Mouse (Mus musculus) midbrain, embryonic 16.5 days (tissue): ENCODE measurements around the gene Gm12394. TPM values are rescaled to one million over a fixed set of nuclear protein-coding genes. Genes with fewer than 3 reads are reported as not detected.
"Not testable (repeated sequence)": the region's sequence is repeated elsewhere in the genome, so short reads cannot be mapped to it uniquely, and the experiment has no call there.

ENCODE experiments used
- ATAC-seq: fragments of 200-750 bp; cut with Nextera tagmentation; 2 replicates; pipeline ENCODE4 v1.8.0; 2017; ENCODE audit warnings: moderate TSS enrichment
- H3K27ac ChIP-seq: fragments of 300-500 bp; sonication (generic); 2 replicates; pipeline ENCODE4 v1.5.1; 2014; ENCODE audit warnings: mild to moderate bottlenecking, low read length, mixed read lengths
- H3K27me3 ChIP-seq: fragments of 300-500 bp; sonication (generic); 2 replicates; pipeline ENCODE4 v1.6.1; 2014; ENCODE audit warnings: low read depth, low read length, mixed read lengths; ENCODE audit not compliant: control insufficient read depth, insufficient read depth
- H3K36me3 ChIP-seq: fragments of 300-500 bp; sonication (generic); 2 replicates; pipeline ENCODE4 v1.6.1; 2014; ENCODE audit warnings: mild to moderate bottlenecking, low read length, moderate library complexity, mixed read lengths; ENCODE audit not compliant: control insufficient read depth, insufficient read depth
- H3K4me1 ChIP-seq: fragments of 300-500 bp; sonication (generic); 2 replicates; pipeline ENCODE4 v1.6.1; 2014; ENCODE audit warnings: mild to moderate bottlenecking, low read length, mixed read lengths; ENCODE audit not compliant: control insufficient read depth, insufficient read depth
- H3K4me2 ChIP-seq: fragments of 300-500 bp; sonication (generic); 2 replicates; pipeline ENCODE4 v1.6.1; 2014; ENCODE audit warnings: mild to moderate bottlenecking, low read length, mixed read lengths
- H3K4me3 ChIP-seq: fragments of 300-500 bp; sonication (generic); 2 replicates; pipeline ENCODE4 v1.5.1; 2014; ENCODE audit warnings: low read depth, mild to moderate bottlenecking, low read length, moderate library complexity, mixed read lengths
- H3K9ac ChIP-seq: fragments of 300-500 bp; sonication (generic); 2 replicates; pipeline ENCODE4 v1.6.1; 2014; ENCODE audit warnings: low read depth, low read length, mixed read lengths
- H3K9me3 ChIP-seq: fragments of 300-500 bp; sonication (generic); replicated peaks from 2 replicates; pipeline ENCODE4 v1.6.1; 2014; ENCODE audit warnings: mild to moderate bottlenecking, low read length, mixed read lengths; ENCODE audit not compliant: control insufficient read depth, poor library complexity, severe bottlenecking
- WGBS: fragments of 180-500 bp; shearing (Covaris S2); extraction: QIAGEN DNeasy Blood & Tissue Kit; methylation state at CpG from one replicate; pipeline ENCODE4 v1.1.7; 2014; 5-methylcytosine and 5-hydroxymethylcytosine counted together
- polyA plus RNA-seq: library from polyadenylated mRNA; unstranded; fragments of >200 nt; fragmentation: Nextera tagmentation; extraction: Ambion mirVana; gene quantifications from 2 replicates; pipeline ENCODE4 v1.2.1, GENCODE M21; 2015

The Gm12394 gene
- polyA plus RNA-seq: 0.67 and 0.76 TPM in 2 replicates

DNA sequence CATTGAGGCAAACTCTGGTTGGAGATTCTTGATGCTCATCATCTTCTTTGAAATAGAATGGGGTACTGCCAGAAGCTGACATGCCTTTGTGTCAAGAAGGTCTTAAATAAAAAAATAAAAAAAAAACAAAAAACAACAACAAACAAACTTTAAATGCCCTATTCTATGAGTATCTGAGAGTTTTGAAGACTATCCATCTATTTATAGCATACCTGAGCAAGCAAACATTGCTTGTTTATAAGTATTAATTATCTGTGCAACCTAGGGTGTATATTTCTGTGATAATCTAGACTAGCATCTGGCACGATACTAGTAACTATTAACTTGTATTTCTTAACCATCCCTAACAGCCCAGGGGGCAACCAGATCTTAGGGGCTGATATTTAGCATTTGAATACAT, at the start of gene Gm12394:
TSS of gene Gm12394 (minus strand) at position 101 of the 400 bp plus-strand sequence.
- WGBS: 75% methylated on average over 1 of the region's 1 CpGs
- not testable (repeated sequence) for ATAC-seq, H3K27ac ChIP-seq

DNA sequence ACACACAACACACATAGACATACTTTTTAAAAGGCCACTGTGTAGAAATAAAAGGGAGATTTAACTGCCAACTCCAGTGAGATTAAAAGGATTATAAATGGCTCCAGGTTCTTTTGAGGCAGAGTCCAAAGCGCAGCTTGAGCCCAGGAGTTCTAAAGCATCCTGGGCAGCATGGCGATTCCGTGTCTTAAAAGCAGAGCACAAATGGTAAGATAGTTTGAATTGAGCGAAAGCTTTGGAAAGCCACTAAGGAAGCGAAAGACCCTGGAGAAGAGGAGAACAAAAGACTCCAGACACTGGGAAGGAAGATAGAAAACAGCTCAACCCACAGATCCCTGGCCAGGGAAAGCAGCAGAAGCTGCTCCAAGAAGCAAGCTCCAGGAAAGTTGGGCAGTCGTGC, 48.4 kb upstream of the Gm12394 start:
- 25% methylated on average over 6 of the region's 6 CpGs for WGBS
- Histone ChIP-seq H3K4me2 (no peak overlapping the region), H3K9me3 (no peaks in the 10 kb centered on the region), H3K4me3 (no peak overlapping the region), H3K4me1 (no peaks in the 10 kb centered on the region), H3K27me3 (no peaks in the 10 kb centered on the region), H3K9ac (no peak overlapping the region), H3K27ac (0 out of 2 replicates have a peak overlapping the region, but pooled peaks have one; percentile 14), H3K36me3 (no peaks in the 10 kb centered on the region)
- ATAC-seq: no peak

More for the DNA sequence above, at the start of gene Gm12394:
- H3K4me3 ChIP-seq, H3K9ac ChIP-seq, H3K4me2 ChIP-seq, H3K4me1 ChIP-seq, H3K27me3 ChIP-seq, H3K36me3 ChIP-seq, H3K9me3 ChIP-seq: not testable (repeated sequence)

DNA sequence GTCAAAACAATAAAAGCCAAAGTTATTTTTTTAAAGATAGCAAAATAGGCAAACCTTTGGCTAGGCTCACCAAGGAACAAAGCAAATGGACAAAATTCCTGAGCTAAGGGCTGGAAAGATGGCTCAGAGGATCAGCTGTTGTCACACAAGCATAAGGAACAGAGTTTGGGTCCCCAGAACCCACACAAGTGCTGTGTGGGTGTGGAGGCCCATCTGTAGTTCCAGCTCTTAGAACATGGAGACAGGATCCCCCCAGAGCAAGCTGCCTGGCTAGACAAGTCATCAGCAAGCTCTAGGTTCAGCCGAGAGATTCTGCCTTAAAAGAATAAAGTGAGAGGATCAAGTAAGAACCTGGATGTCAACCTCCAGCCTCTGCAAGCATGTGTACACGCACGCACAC, 48.0 kb upstream of the Gm12394 start:
- no peak overlapping the region for H3K9ac ChIP-seq
- ATAC-seq: no peak
- H3K4me2 ChIP-seq: no peak overlapping the region
- H3K27me3 ChIP-seq: no peaks in the 10 kb centered on the region
- no peak overlapping the region for H3K27ac ChIP-seq
- WGBS: 72% methylated on average over 3 of the region's 3 CpGs
- no peaks in the 10 kb centered on the region for H3K4me1 ChIP-seq
- H3K9me3 ChIP-seq: no peaks in the 10 kb centered on the region
- no peak overlapping the region for H3K4me3 ChIP-seq
- no peaks in the 10 kb centered on the region for H3K36me3 ChIP-seq

GRCm38 (mm10) chr4:42903942-42904341, 47.4 kb upstream of the Gm12394 start:
- no peak overlapping the region for H3K9ac ChIP-seq
- ATAC-seq: no peak
- H3K4me1 ChIP-seq: no peaks in the 10 kb centered on the region
- H3K27me3 ChIP-seq: no peaks in the 10 kb centered on the region
- no peak overlapping the region for H3K4me2 ChIP-seq
- no peaks in the 10 kb centered on the region for H3K36me3 ChIP-seq
- H3K9me3 ChIP-seq: no peaks in the 10 kb centered on the region
- H3K4me3 ChIP-seq: no peak overlapping the region
- WGBS: 67% methylated on average over 1 of the region's 1 CpGs
- no peak overlapping the region for H3K27ac ChIP-seq

GRCm38 (mm10) chr4:42902730-42903129, 46.2 kb upstream of the Gm12394 start:
- Histone ChIP-seq H3K27me3 (no peaks in the 10 kb centered on the region), H3K9me3 (no peaks in the 10 kb centered on the region), H3K4me1 (no peaks in the 10 kb centered on the region), H3K4me2 (no peak overlapping the region), H3K27ac (no peak overlapping the region), H3K9ac (no peak overlapping the region), H3K36me3 (no peaks in the 10 kb centered on the region), H3K4me3 (no peak overlapping the region)
- WGBS: 92% methylated on average over 5 of the region's 5 CpGs
- ATAC-seq: no peak

- Histone ChIP-seq H3K4me2 (no peak overlapping the region), H3K27me3 (no peaks in the 10 kb centered on the region), H3K4me1 (no peaks in the 10 kb centered on the region), H3K9me3 (no peaks in the 10 kb centered on the region), H3K4me3 (no peak overlapping the region), H3K9ac (no peak overlapping the region), H3K36me3 (no peaks in the 10 kb centered on the region), H3K27ac (no peak overlapping the region)
- 71% methylated on average over 9 of the region's 9 CpGs for WGBS
- ATAC-seq: no peak
Measured at GRCm38 (mm10) chr4:42902174-42902573, 45.6 kb upstream of the Gm12394 start.

- Histone ChIP-seq H3K4me2 (no peak overlapping the region), H3K4me1 (no peaks in the 10 kb centered on the region), H3K9me3 (no peaks in the 10 kb centered on the region), H3K36me3 (no peaks in the 10 kb centered on the region), H3K9ac (no peak overlapping the region), H3K27me3 (no peaks in the 10 kb centered on the region), H3K4me3 (no peak overlapping the region), H3K27ac (no peak overlapping the region)
- 63% methylated on average over 5 of the region's 5 CpGs for WGBS
- ATAC-seq: no peak
Measured at GRCm38 (mm10) chr4:42900878-42901277, 44.3 kb upstream of the Gm12394 start.

DNA sequence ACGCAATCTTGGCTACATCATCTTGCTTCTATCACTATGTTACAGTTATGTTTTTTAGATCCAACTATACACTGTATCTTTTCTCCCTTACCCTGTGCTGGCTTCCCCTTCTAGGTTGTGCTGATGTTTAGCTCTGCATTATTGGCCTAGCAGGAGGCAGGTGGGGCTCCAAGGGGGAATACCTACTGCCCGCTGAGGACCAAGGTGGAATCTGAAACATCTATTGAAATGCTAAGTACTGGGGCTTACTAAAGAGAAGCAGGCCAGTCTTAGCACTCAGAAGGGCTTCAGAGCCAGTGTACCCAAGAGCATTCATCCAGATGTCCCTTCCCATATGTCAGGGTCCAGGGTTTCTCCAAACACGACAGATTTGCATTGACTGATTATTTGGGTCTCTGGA, 42.3 kb upstream of the Gm12394 start:
- no peaks in the 10 kb centered on the region for H3K9me3 ChIP-seq
- H3K36me3 ChIP-seq: no peaks in the 10 kb centered on the region
- ATAC-seq: no peak
- no peak overlapping the region for H3K4me2 ChIP-seq
- H3K27me3 ChIP-seq: no peaks in the 10 kb centered on the region
- no peak overlapping the region for H3K9ac ChIP-seq
- 28% methylated on average over 3 of the region's 3 CpGs for WGBS
- H3K4me3 ChIP-seq: no peak overlapping the region
- no peak overlapping the region for H3K27ac ChIP-seq
- no peaks in the 10 kb centered on the region for H3K4me1 ChIP-seq

DNA sequence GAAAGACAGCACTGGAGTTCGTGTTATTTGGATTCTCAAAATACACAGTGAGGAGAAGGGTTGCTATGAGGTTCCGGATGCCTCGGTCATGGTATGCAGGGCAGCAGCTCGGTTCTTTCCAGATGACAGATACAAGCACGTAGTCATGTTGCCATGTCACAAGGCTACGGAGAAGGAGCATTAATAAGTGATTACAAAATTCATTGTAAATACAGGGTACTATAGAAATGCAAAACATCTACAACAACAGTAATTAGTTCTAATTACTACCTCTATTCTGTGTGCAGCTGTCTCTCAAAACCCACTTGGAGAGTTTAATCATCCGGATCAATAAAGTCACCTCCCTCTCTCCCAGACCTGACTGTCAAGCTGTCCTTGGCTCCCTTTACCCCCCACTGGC, 38.5 kb upstream of the Gm12394 start:
- WGBS: 54% methylated on average over 7 of the region's 7 CpGs
- ATAC-seq: no peak
- H3K36me3 ChIP-seq: no peaks in the 10 kb centered on the region
- H3K27me3 ChIP-seq: no peaks in the 10 kb centered on the region
- H3K27ac ChIP-seq: no peak overlapping the region
- no peak overlapping the region for H3K4me3 ChIP-seq
- no peaks in the 10 kb centered on the region for H3K4me1 ChIP-seq
- H3K4me2 ChIP-seq: no peak overlapping the region
- H3K9ac ChIP-seq: no peak overlapping the region
- H3K9me3 ChIP-seq: no peaks in the 10 kb centered on the region

DNA sequence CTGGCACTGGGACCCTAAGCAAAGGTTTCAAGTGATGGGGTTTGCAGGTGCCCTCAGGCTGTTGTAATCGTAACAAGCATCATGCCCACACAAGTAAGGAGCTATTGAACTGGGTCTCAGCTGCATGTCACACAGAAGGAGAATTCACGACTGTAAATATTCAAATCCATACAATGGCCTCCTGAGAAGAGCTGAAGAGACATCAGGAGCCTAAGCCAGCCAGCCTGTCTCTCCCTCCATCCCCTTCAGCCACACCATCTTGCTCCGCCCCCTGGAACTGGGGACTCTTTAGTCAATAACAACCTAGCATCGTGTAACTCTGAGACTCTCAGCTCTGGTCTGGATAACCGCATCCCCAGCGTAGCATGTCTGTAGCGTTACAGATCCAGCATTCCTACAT, 34.6 kb upstream of the Gm12394 start:
- Histone ChIP-seq H3K27ac (no peak overlapping the region), H3K4me1 (no peaks in the 10 kb centered on the region), H3K9ac (no peak overlapping the region), H3K4me2 (no peak overlapping the region), H3K36me3 (no peaks in the 10 kb centered on the region), H3K9me3 (no peaks in the 10 kb centered on the region), H3K4me3 (no peak overlapping the region), H3K27me3 (no peaks in the 10 kb centered on the region)
- 67% methylated on average over 7 of the region's 7 CpGs for WGBS
- no peak for ATAC-seq
